Mouse (Mus musculus): ENCODE data around the gene Olfr558. TPM values are rescaled to one million over a fixed set of nuclear protein-coding genes. Genes with fewer than 3 reads are reported as not detected.

Olfr558 gene
- total RNA-seq (2014; rRNA removed) = 0.07 TPM in 1 of 2 replicates, not detected in the other
- polyA plus RNA-seq (2012; rRNA removed) = 0.02 TPM in 2 replicates

GRCm38 (mm10) chr7:102701915-102702314 is at the start of gene Olfr558:
TSS of gene Olfr558 (plus strand) at chr7:102702215.
- H3K4me1 ChIP-seq (ENCODE audit: control insufficient read depth, insufficient read depth, low read length) = no peaks in the 10 kb centered on the region
- no peaks in the 10 kb centered on the region for H3K36me3 ChIP-seq (ENCODE audit: control insufficient read depth, insufficient read depth, low read length)
- peaks cover under 1% of the 10 kb centered on the region; the same call in 1 of the 2 replicates for H3K27me3 ChIP-seq (ENCODE audit: control insufficient read depth, insufficient read depth, low read length)
- no peak for DNase-seq (ENCODE audit: extremely low read depth, low read depth, low spot score)
- no peak within 1 kb of the TSS for H3K9ac ChIP-seq (ENCODE audit: low read depth, low read length)
- no peak for TF ChIP-seq CTCF (IDR thresholded peaks at IDR 0.05; ENCODE audit: low read depth, low read length)
- TF ChIP-seq POLR2A (IDR thresholded peaks at IDR 0.05; ENCODE audit: extremely low read depth, insufficient read depth, low read length) = no peak
- no peak within 1 kb of the TSS for H3K27ac ChIP-seq (replicated peaks; ENCODE audit: insufficient read depth, low read depth, low read length)
- H3K4me3 ChIP-seq (ENCODE audit: insufficient read depth, low read depth, low read length) = no peak within 1 kb of the TSS
- H3K79me2 ChIP-seq (ENCODE audit: control insufficient read depth, insufficient read depth, low read length) = no peaks in the 10 kb centered on the region

- Histone ChIP-seq H3K79me2 (ENCODE audit: control insufficient read depth, insufficient read depth, low read length) (no peaks in the 10 kb centered on the region), H3K27ac (replicated peaks; ENCODE audit: insufficient read depth, low read depth, low read length) (no peak within 1 kb of the TSS), H3K9ac (ENCODE audit: low read depth, low read length) (no peak within 1 kb of the TSS), H3K4me1 (ENCODE audit: control insufficient read depth, insufficient read depth, low read length) (no peaks in the 10 kb centered on the region), H3K36me3 (ENCODE audit: control insufficient read depth, insufficient read depth, low read length) (no peaks in the 10 kb centered on the region), H3K27me3 (ENCODE audit: control insufficient read depth, insufficient read depth, low read length) (no peaks in the 10 kb centered on the region), H3K4me3 (ENCODE audit: insufficient read depth, low read depth, low read length) (no peak within 1 kb of the TSS)
- DNase-seq (ENCODE audit: extremely low read depth, low read depth, low spot score) = no peak
- WGBS = 74% methylated on average over 1 of the region's 1 CpGs
- TF ChIP-seq CTCF (IDR thresholded peaks at IDR 0.05; ENCODE audit: low read depth, low read length) = no peak
- TF ChIP-seq POLR2A (IDR thresholded peaks at IDR 0.05; ENCODE audit: extremely low read depth, insufficient read depth, low read length) = no peak
Measured at GRCm38 (mm10) chr7:102658523-102658922, 43.5 kb upstream of the Olfr558 start, which contains the start of gene Olfr555. TSS of gene Olfr555 (plus strand) at chr7:102658823.

- Histone ChIP-seq H3K27ac (replicated peaks; ENCODE audit: insufficient read depth, low read depth, low read length) (no peak within 1 kb of the TSS), H3K27me3 (ENCODE audit: control insufficient read depth, insufficient read depth, low read length) (no peaks in the 10 kb centered on the region), H3K4me3 (ENCODE audit: insufficient read depth, low read depth, low read length) (no peak within 1 kb of the TSS), H3K36me3 (ENCODE audit: control insufficient read depth, insufficient read depth, low read length) (no peaks in the 10 kb centered on the region), H3K79me2 (ENCODE audit: control insufficient read depth, insufficient read depth, low read length) (no peaks in the 10 kb centered on the region), H3K9ac (ENCODE audit: low read depth, low read length) (no peak within 1 kb of the TSS), H3K4me1 (ENCODE audit: control insufficient read depth, insufficient read depth, low read length) (no peaks in the 10 kb centered on the region)
- 65% methylated on average over 3 of the region's 3 CpGs for WGBS
- TF ChIP-seq CTCF (IDR thresholded peaks at IDR 0.05; ENCODE audit: low read depth, low read length) (no peak), POLR2A (IDR thresholded peaks at IDR 0.05; ENCODE audit: extremely low read depth, insufficient read depth, low read length) (no peak)
- no peak for DNase-seq (ENCODE audit: extremely low read depth, low read depth, low spot score)
Measured at GRCm38 (mm10) chr7:102664599-102664998, 37.4 kb upstream of the Olfr558 start, which contains the start of gene Olfr556. TSS of gene Olfr556 (plus strand) at chr7:102664899.

- Histone ChIP-seq H3K4me3 (ENCODE audit: insufficient read depth, low read depth, low read length) (no peak overlapping the region), H3K36me3 (ENCODE audit: control insufficient read depth, insufficient read depth, low read length) (no peaks in the 10 kb centered on the region), H3K4me1 (ENCODE audit: control insufficient read depth, insufficient read depth, low read length) (no peaks in the 10 kb centered on the region), H3K79me2 (ENCODE audit: control insufficient read depth, insufficient read depth, low read length) (no peaks in the 10 kb centered on the region), H3K27me3 (ENCODE audit: control insufficient read depth, insufficient read depth, low read length) (no peaks in the 10 kb centered on the region), H3K27ac (replicated peaks; ENCODE audit: insufficient read depth, low read depth, low read length) (no peak overlapping the region), H3K9ac (ENCODE audit: low read depth, low read length) (no peak overlapping the region)
- no peak for DNase-seq (ENCODE audit: extremely low read depth, low read depth, low spot score)
- TF ChIP-seq CTCF (IDR thresholded peaks at IDR 0.05; ENCODE audit: low read depth, low read length) = no peak
- no peak for TF ChIP-seq POLR2A (IDR thresholded peaks at IDR 0.05; ENCODE audit: extremely low read depth, insufficient read depth, low read length)
- WGBS = 39% methylated on average over 2 of the region's 2 CpGs
Measured at GRCm38 (mm10) chr7:102665378-102665777, 36.6 kb upstream of the Olfr558 start.

- TF ChIP-seq POLR2A (IDR thresholded peaks at IDR 0.05; ENCODE audit: extremely low read depth, insufficient read depth, low read length) = no peak
- TF ChIP-seq CTCF (IDR thresholded peaks at IDR 0.05; ENCODE audit: low read depth, low read length) = no peak
- Histone ChIP-seq H3K79me2 (ENCODE audit: control insufficient read depth, insufficient read depth, low read length) (no peaks in the 10 kb centered on the region), H3K27ac (replicated peaks; ENCODE audit: insufficient read depth, low read depth, low read length) (no peak overlapping the region), H3K27me3 (ENCODE audit: control insufficient read depth, insufficient read depth, low read length) (no peaks in the 10 kb centered on the region), H3K4me1 (ENCODE audit: control insufficient read depth, insufficient read depth, low read length) (no peaks in the 10 kb centered on the region), H3K36me3 (ENCODE audit: control insufficient read depth, insufficient read depth, low read length) (no peaks in the 10 kb centered on the region), H3K4me3 (ENCODE audit: insufficient read depth, low read depth, low read length) (no peak overlapping the region), H3K9ac (ENCODE audit: low read depth, low read length) (no peak overlapping the region)
- DNase-seq (ENCODE audit: extremely low read depth, low read depth, low spot score) = no peak
- 75% methylated on average over 2 of the region's 2 CpGs for WGBS
Measured at GRCm38 (mm10) chr7:102676225-102676624, 25.8 kb upstream of the Olfr558 start.

- Histone ChIP-seq H3K79me2 (ENCODE audit: control insufficient read depth, insufficient read depth, low read length) (no peaks in the 10 kb centered on the region), H3K27ac (replicated peaks; ENCODE audit: insufficient read depth, low read depth, low read length) (no peak overlapping the region)
- WGBS = 87% methylated on average over 1 of the region's 1 CpGs
Measured at GRCm38 (mm10) chr7:102681916-102682315, 20.1 kb upstream of the Olfr558 start.

More at GRCm38 (mm10) chr7:102681916-102682315, 20.1 kb upstream of the Olfr558 start:
- Histone ChIP-seq H3K9ac (ENCODE audit: low read depth, low read length) (no peak overlapping the region), H3K4me3 (ENCODE audit: insufficient read depth, low read depth, low read length) (no peak overlapping the region), H3K36me3 (ENCODE audit: control insufficient read depth, insufficient read depth, low read length) (no peaks in the 10 kb centered on the region), H3K4me1 (ENCODE audit: control insufficient read depth, insufficient read depth, low read length) (no peaks in the 10 kb centered on the region), H3K27me3 (ENCODE audit: control insufficient read depth, insufficient read depth, low read length) (no peaks in the 10 kb centered on the region)
- no peak for TF ChIP-seq CTCF (IDR thresholded peaks at IDR 0.05; ENCODE audit: low read depth, low read length)
- TF ChIP-seq POLR2A (IDR thresholded peaks at IDR 0.05; ENCODE audit: extremely low read depth, insufficient read depth, low read length) = no peak
- DNase-seq (ENCODE audit: extremely low read depth, low read depth, low spot score) = no peak

Measured in liver, adult 2 months (tissue).